Mouse (Mus musculus) cerebral cortex, adult 2 months (tissue): ENCODE measurements around the gene Gmeb1.

Experiments used
- WGBS: fragments of 180-500 bp; shearing (Covaris S2); methylation state at CpG from one replicate; pipeline ENCODE4 v1.1.7; 2018; 5-methylcytosine and 5-hydroxymethylcytosine counted together

Gene Gmeb1

DNA sequence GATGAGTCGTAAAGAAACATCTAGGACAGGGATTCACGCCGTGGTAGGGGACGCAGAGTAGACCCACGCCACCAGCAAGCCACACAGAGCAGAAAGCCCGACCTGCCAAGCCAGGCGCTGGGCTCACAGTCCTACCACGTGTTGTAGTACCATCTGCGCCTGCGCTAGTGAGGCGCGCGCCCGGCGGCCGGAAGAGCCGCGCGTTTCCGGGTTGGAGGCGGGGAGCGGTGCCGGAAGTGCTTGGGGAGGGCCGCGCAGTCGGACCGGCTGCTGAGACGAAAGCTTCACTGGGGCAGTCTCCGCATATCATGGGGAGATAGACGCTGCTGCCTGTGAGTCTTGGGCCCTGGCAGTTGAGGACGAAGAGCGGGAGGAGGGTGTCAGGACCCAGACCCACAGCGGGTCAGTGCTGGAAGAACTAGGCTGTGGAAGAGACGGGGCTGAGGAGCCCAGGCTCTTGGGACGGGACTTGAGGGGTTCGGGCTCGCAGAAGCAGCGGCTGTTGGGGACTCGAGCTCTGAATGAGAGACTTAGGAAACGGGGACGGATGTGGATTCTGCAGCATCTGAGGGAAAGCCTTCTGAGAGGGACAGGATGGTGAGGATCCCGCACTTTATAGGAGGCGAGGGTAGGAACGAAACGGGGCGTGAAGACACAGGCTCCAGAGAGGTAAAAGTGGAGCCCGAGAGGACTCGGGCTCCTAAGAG, 12.9 kb upstream of the Gmeb1 start, which contains the start of gene Taf12:
Gene Taf12 (plus strand): TSS at position 220 of the 707 bp plus-strand sequence.
- WGBS: under 1% methylated on average over 48 of the region's 48 CpGs

DNA sequence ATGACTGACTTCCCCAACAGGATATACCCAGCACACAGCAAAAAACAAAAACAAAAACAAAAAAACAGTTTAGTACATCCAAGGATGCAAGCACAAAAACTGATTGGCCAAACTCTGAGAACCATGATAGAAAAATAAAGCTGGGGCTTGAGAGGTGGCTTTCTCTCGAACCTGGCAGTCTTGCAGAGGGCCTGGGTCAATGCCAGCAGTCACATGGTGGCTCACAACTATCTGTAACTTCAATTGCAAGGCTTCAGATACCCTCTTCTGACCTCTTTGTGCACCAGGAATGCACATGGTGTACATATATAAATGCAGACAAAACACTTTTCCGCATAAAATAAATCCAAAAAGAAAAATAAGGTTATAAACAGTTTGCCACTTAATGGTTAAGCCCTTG, 11.8 kb upstream of the Gmeb1 start:
- 40% methylated on average over 2 of the region's 2 CpGs for WGBS

- WGBS: under 1% methylated on average over 35 of the region's 35 CpGs
Measured at GRCm38 (mm10) chr4:132269740-132270560, 8.5 kb upstream of the Gmeb1 start.

GRCm38 (mm10) chr4:132268871-132269739, 7.7 kb upstream of the Gmeb1 start:
- 6% methylated on average over 6 of the region's 6 CpGs for WGBS

- 47% methylated on average over 3 of the region's 3 CpGs for WGBS
Measured at GRCm38 (mm10) chr4:132266835-132267349, 5.5 kb upstream of the Gmeb1 start.

- 89% methylated on average over 7 of the region's 7 CpGs for WGBS
Measured at GRCm38 (mm10) chr4:132263313-132263712, 1.9 kb upstream of the Gmeb1 start.

- WGBS: 60% methylated on average over 5 of the region's 5 CpGs
Measured at GRCm38 (mm10) chr4:132262358-132262616, 885 bp upstream of the Gmeb1 start.

DNA sequence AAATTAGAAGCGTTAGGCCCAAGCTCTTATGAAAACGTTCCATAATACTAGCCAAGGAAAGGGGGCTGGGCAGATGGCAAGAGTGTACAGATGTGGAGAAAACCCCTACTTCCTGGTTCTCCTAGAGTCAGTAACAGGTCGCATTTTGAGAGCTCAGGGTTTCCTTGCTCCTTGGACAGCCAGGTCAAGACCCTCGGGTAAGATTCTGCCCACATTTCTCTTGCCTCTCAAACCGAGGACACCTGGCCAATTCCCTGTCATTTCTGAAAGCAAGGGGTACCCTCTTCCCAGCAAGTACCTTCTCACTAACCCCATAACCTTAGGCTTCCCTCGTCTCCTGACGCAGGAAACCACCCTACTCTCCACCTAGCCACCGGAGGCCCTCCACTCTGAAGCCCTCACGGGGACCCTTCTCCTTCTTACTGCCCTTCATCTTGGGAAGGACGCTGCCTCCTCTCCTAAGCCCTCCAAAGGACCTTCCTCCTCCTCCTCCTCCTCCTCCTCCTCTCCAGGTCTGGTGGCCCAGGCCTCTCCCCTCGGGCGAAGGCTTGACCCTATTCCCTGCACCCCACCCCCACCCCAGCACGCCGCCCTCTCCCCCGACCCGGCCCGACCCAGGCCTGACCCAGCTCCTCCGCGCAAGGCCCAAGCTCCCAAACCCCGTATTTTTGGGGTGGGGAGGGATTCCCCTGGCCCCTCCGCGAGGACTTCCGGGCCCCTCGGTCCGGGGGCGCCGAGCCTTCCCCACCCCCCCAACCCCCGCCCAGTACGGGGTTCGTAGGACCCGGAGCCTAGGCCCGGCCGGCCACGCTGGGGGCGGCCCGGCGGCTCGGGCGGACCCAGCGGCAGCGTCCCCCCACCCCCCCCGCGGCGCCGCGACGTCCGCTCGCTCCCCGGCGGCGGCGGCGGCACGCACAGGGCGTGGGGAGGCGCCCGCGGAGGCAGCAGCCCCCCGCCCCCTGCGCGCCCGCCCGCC, 710 bp downstream of the Gmeb1 start:
- WGBS: under 1% methylated on average over 33 of the region's 64 CpGs

- 24% methylated on average over 4 of the region's 4 CpGs for WGBS
Measured at GRCm38 (mm10) chr4:132259248-132259647, 2.2 kb downstream of the Gmeb1 start.

DNA sequence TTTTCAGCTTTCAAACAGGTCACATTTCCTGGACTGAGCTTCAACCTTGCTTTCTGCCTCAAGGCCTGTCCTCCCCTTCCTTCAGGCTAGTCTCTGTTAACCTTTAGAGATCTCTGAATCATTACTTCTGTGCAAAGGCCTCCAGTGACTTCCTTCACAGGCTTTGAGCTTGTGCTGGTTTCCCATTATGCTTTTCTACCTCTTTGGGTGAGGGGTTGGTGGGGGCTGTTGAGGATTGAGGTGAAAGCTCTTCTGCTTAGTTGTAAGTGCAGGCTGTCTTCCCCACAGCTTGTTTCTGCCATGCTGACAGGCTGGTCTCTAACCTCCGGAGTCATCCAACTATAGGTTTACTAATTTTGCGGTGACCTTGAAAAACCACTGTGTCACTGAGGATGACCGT, 5.0 kb downstream of the Gmeb1 start:
- 93% methylated on average over 3 of the region's 3 CpGs for WGBS

DNA sequence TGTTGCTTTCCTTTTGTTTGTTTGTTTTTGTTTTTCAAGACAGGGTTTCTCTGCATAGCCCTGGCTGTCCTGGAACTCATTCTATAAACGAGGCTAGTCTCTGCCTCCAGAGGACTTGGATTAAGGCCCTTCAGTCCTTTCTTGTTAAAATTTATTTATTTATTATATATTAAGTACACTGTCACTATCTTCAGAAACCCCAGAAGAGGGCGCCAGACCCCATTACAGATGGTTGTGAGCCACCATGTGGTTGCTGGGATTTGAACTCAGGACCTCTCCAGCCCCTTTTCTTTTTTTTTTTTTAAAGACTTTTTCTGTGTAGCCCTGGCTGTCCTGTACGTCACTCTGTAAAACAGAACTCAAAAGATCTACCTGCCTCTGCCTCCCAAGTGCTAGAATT, 6.4 kb downstream of the Gmeb1 start:
- WGBS: 82% methylated on average over 3 of the region's 3 CpGs

DNA sequence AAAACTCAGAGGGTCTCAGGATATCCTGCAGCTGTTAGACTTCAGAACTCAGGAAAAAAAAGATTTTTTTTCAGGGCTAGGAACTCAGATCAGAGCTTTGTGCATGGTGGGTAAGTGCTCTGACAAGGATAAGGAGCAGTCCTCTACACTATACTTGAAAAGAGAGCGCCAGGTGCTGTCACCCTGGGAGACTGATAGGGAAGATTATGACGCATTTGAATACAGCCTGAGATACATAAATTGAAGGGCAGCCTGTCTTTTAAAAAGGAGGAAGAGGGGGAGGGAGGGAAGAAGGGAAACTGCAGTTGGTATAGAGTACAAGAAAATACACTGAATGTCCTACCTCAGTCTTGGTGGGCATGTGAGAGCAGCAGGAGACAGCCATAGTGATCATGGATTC, 7.8 kb downstream of the Gmeb1 start:
- 68% methylated on average over 2 of the region's 2 CpGs for WGBS

DNA sequence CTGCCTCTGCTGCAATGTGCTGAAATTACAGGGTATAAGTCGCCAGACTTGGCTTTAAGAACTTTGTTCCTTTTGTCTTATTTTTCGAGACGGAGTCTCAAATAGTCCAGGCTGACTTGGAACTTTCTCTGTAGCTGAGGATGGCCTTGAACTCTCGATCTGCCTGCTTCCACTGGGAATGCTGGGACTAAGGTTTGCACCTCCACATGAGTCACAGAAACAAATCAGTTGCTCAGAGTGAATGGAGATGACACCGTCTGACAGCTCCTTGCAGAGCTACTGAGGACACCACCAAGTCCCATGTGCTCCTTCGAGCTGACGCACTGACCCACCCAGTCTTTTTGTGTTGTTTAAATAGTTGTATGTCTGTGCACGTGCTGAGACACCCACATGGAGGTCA, 8.3 kb downstream of the Gmeb1 start:
- WGBS: 78% methylated on average over 8 of the region's 8 CpGs

- 89% methylated on average over 9 of the region's 9 CpGs for WGBS
Measured at GRCm38 (mm10) chr4:132251596-132251995, 9.8 kb downstream of the Gmeb1 start.

GRCm38 (mm10) chr4:132247451-132247997, 13.9 kb downstream of the Gmeb1 start:
- WGBS: 71% methylated on average over 5 of the region's 5 CpGs

GRCm38 (mm10) chr4:132245643-132246042, 15.8 kb downstream of the Gmeb1 start:
- WGBS: 88% methylated on average over 3 of the region's 3 CpGs

GRCm38 (mm10) chr4:132241208-132241607, 20.2 kb downstream of the Gmeb1 start:
- WGBS: 88% methylated on average over 3 of the region's 3 CpGs

- 86% methylated on average over 3 of the region's 3 CpGs for WGBS
Measured at GRCm38 (mm10) chr4:132240367-132240766, 21.0 kb downstream of the Gmeb1 start.

DNA sequence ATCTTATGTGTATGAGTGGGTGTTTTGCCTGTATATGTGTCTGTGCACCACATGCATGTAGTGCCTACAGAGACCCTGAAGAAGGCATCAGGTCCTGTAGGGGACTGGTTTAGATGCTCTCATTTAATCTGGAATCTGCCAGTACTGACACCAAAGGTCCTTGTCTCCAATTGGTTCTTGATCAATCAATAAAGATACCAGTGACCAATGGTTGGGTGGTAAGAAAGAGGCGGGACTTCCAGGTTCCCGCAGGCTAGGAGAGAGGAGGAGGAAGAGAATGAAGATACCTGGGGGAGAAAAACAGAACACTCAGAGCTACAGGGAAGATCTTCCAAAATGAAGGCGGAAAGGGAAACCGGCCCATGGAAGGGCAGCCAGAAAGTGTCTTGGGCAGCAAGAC, 23.0 kb downstream of the Gmeb1 start:
- 90% methylated on average over 4 of the region's 4 CpGs for WGBS

GRCm38 (mm10) chr4:132234710-132235109, 26.7 kb downstream of the Gmeb1 start:
- WGBS: 88% methylated on average over 8 of the region's 8 CpGs

- WGBS: 97% methylated on average over 5 of the region's 5 CpGs
Measured at GRCm38 (mm10) chr4:132230422-132230821, 31.0 kb downstream of the Gmeb1 start.
